In genomic region chr12:85729945-85730290, GRCm38 (mm10) we compare ENCODE assay signal across 15 mouse cellular contexts. TPM values are rescaled to one million over a fixed set of nuclear protein-coding genes. Genes with fewer than 3 reads are reported as not detected.
DNase-seq lines count a peak whose midpoint lies in the region; ATAC-seq lines count a peak whose summit lies in the region.
"Had no signal": no experiment of that assay in that cellular context is flagged by ENCODE, and none has a peak within 500 bp of the region (broad histone marks: within the 10 kb centered on the region; RNA-seq: fewer than 3 reads in every experiment).

No protein-coding gene starts in this region.

- no peak overlapping the region for H3K4me2 ChIP-seq in lung, embryonic 15.5 days
- no peak overlapping the region for H3K4me2 ChIP-seq in forebrain, embryonic 16.5 days (ENCODE audit: low read length)
- H3K4me2 ChIP-seq: embryonic facial prominence, embryonic 15.5 days; heart, embryonic 12.5 days; liver, embryonic 11.5 days; lung, embryonic 14.5 days had no signal

- DNase-seq in lung, postnatal 4 days, result no peak
- peak; percentile 50 for DNase-seq in Muller cell, postnatal 12 days (ENCODE audit: inconsistent ontology term)
- DNase-seq in adrenal gland, adult 2 months, result peak; percentile 93
- DNase-seq in naive thymus-derived CD4-positive, alpha-beta T cell, adult 2 months (ENCODE audit: low read depth), result peak; percentile 12
- DNase-seq in gastrocnemius, adult 8-10 months (ENCODE audit: low spot score in 2 of 2), result no peak

- no peaks in the 10 kb centered on the region for H3K9me3 ChIP-seq in lung, embryonic 15.5 days
- no peaks in the 10 kb centered on the region for H3K9me3 ChIP-seq in forebrain, embryonic 16.5 days (ENCODE audit: control insufficient read depth, low read length)
- H3K9me3 ChIP-seq: embryonic facial prominence, embryonic 15.5 days; forebrain, embryonic 10.5 days; limb, embryonic 10.5 days had no signal

- no peaks in the 10 kb centered on the region for H3K36me3 ChIP-seq in lung, embryonic 15.5 days
- no peaks in the 10 kb centered on the region for H3K36me3 ChIP-seq in forebrain, embryonic 16.5 days (ENCODE audit: control insufficient read depth, insufficient read depth)
- H3K36me3 ChIP-seq: embryonic facial prominence, embryonic 15.5 days; forebrain, embryonic 10.5 days; heart, embryonic 12.5 days; limb, embryonic 10.5 days had no signal

- no peak overlapping the region for H3K27ac ChIP-seq in lung, embryonic 15.5 days
- H3K27ac ChIP-seq in forebrain, embryonic 16.5 days (ENCODE audit: low read length), result no peak overlapping the region
- H3K27ac ChIP-seq: embryonic facial prominence, embryonic 15.5 days; forebrain, embryonic 10.5 days; hindbrain, postnatal 0 days; limb, embryonic 10.5 days had no signal

- 53% methylated on average over 6 of the region's 6 CpGs for WGBS in lung, embryonic 15.5 days
- 72% methylated on average over 6 of the region's 6 CpGs for WGBS in forebrain, embryonic 16.5 days

- H3K4me3 ChIP-seq in lung, embryonic 15.5 days, result no peak overlapping the region
- no peak overlapping the region for H3K4me3 ChIP-seq in forebrain, embryonic 16.5 days (replicated peaks; ENCODE audit: low read length)
- H3K4me3 ChIP-seq: embryonic facial prominence, embryonic 15.5 days; forebrain, embryonic 10.5 days; heart, embryonic 12.5 days; limb, embryonic 10.5 days; myocyte had no signal

- ATAC-seq in lung, embryonic 15.5 days (ENCODE audit: borderline replicate concordance, extremely low read depth, low FRiP score, low TSS enrichment), result 0 out of 2 replicates have a peak, but pooled peaks have one; percentile 11
- no peak for ATAC-seq in forebrain, embryonic 16.5 days

- no peaks in the 10 kb centered on the region for H3K27me3 ChIP-seq in lung, embryonic 15.5 days
- no peaks in the 10 kb centered on the region for H3K27me3 ChIP-seq in forebrain, embryonic 16.5 days (replicated peaks; ENCODE audit: control insufficient read depth, insufficient read depth, low read length)
- H3K27me3 ChIP-seq: embryonic facial prominence, embryonic 15.5 days; heart, embryonic 12.5 days had no signal

- no peak overlapping the region for H3K9ac ChIP-seq in lung, embryonic 15.5 days
- no peak overlapping the region for H3K9ac ChIP-seq in forebrain, embryonic 16.5 days (replicated peaks; ENCODE audit: low read depth, low read length)
- H3K9ac ChIP-seq: embryonic facial prominence, embryonic 15.5 days; heart, embryonic 12.5 days; lung, embryonic 14.5 days had no signal

- H3K4me1 ChIP-seq in lung, embryonic 15.5 days, result peaks cover 11% of the 10 kb centered on the region
- H3K4me1 ChIP-seq in forebrain, embryonic 16.5 days (replicated peaks; ENCODE audit: control insufficient read depth, insufficient read depth, low read length), result 0 out of 2 replicates have a peak, but pooled peaks cover 2% of the 10 kb centered on the region
- H3K4me1 ChIP-seq: embryonic facial prominence, embryonic 15.5 days; limb, embryonic 10.5 days had no signal

RNA-seq across cellular contexts. Expression of gene Flvcr2, which starts 16.4 kb away (rescaled TPM):
- 3.6 and 5.1 TPM in 2 replicates for polyA plus RNA-seq in lung, embryonic 15.5 days (2015; fragmentation: Nextera tagmentation; extraction: Ambion mirVana)
- 1 to 10 TPM; 3.7 to 5.2 TPM for total RNA-seq in adrenal gland, adult 2 months (2021)
- polyA plus RNA-seq in adrenal gland, adult 2 months (2012; rRNA removed), result 2.3 and 2.4 TPM in 2 replicates
- under 1 TPM; 0.24 to 0.75 (median 0.50) TPM for total RNA-seq in gastrocnemius, adult 8-10 months (2022)
- polyA plus RNA-seq in forebrain, embryonic 16.5 days (2015; fragmentation: Nextera tagmentation; extraction: Ambion mirVana), result 4.2 and 4.9 TPM in 2 replicates

RNA-seq across cellular contexts. Expression of gene Batf, which starts 43.4 kb away (rescaled TPM):
- 2.9 and 3.8 TPM in 2 replicates for polyA plus RNA-seq in lung, embryonic 15.5 days (2015; fragmentation: Nextera tagmentation; extraction: Ambion mirVana)
- under 1 TPM; 0.41 to 0.81 TPM for total RNA-seq in adrenal gland, adult 2 months (2021)
- polyA plus RNA-seq in adrenal gland, adult 2 months (2012; rRNA removed), result 0.44 and 1.9 TPM in 2 replicates
- not detected for total RNA-seq in gastrocnemius, adult 8-10 months (2022)
- polyA plus RNA-seq in forebrain, embryonic 16.5 days (2015; fragmentation: Nextera tagmentation; extraction: Ambion mirVana), result 0.75 and 1.2 TPM in 2 replicates
- total RNA-seq: hindbrain, postnatal 0 days had no signal
- polyA plus RNA-seq: myocyte had no signal

Comparison
In these comparisons a context has a peak if more than half of its experiments do, and no peak if none do; other contexts are left out.
1. DNase-seq: peak in Muller cell, postnatal 12 days (single experiment), adrenal gland, adult 2 months (single experiment) and naive thymus-derived CD4-positive, alpha-beta T cell, adult 2 months (single experiment); none in lung, postnatal 4 days (0 of 2) and gastrocnemius, adult 8-10 months (0 of 2).